Mouse (Mus musculus): Measurements from ENCODE around the gene Chid1.
"Not testable (repeated sequence)": the region's sequence is repeated elsewhere in the genome, so short reads cannot be mapped to it uniquely, and the experiment has no call there.

The Chid1 gene

DNA sequence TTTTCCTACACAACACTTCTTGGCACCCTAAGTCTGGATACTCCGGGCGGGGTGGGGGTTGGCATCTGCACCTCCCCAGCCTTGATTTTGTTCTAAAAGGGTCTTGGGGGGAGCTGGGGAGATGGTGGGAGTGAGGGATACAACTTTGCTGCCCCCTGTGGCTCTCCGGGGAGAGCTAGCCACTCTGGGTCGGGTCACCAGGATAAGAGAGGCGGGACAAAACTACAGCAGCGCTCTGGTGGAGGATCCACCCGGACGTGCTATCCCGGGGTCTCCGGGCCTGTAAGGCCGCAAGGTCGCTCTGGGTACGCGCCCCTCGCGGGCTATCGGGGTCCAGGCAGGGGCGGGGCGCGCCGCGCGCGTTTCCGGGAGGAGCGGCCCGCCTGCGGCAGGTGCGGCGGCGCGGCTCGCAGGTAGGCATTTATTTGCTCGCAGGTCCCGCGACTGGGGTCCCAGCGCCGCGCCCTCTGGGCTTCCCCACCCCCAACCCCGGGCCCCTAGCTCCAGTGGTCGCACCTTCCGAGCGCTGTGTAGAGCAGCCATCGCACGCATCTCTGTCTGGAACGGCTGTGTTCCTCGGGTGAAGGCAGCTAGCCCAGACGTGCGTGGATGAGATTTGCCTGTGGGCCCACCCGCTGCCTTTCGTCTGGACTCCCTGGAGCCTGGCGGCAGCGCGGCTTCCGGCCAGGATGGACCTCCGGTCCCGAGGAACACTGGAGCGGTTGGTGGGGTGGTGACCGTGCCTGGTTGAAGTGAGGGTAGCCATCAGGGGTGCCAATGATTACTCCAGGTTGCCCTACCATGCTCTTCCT is 77.9 kb downstream of the Chid1 start:
- DNase-seq (ENCODE audit: low spot score in 2 of 2), result no peak

DNA sequence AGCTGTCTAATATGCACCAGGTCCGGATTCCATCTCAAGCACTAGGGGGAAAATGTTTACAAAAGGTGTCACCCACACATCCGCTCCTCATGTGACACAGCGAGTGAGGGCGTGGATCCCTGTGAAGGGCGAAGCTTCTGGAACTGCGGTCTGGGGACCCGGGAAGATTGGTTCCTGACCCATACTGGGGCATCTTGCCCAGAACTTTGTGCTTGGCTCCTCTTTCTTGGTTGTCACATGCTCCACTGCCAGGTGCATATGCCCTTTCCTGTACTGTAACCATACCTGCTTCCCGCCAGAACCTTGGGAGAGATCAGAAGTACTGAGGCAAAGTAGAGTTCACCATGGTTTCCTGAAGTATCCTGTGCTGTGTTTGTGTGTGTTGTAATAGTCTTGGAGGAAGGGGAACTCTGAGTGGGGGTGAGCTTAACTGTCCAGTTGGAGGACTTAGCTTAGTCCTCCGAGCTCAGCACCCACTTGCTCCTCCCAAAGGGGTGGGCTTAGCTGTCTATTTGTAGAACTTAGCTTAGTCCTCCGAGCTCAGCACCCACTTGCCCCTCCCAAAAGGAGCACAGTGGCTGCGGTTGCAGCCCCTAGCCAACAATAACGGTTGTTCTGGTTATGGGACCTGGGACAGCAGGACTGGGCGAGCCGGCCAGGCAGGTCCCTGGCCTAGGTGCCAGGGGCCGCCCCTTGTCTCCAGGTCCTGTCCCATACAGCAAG is 79.1 kb downstream of the Chid1 start, which contains the start of gene Cracr2b:
Cracr2b (plus strand) TSS at position 704 of the 723 bp plus-strand sequence.
- DNase-seq (ENCODE audit: low spot score in 2 of 2), result peak in 1 of 2 experiments; percentile 44

- no peak for DNase-seq (ENCODE audit: low spot score in 2 of 2)
Observed at GRCm38 (mm10) chr7:141460001-141460390, 79.7 kb downstream of the Chid1 start.

- DNase-seq (ENCODE audit: low spot score in 2 of 2), result no peak
Observed at GRCm38 (mm10) chr7:141459301-141459711, 80.4 kb downstream of the Chid1 start.

- no peak for DNase-seq (ENCODE audit: low spot score in 2 of 2)
Observed at GRCm38 (mm10) chr7:141458661-141459060, 81.0 kb downstream of the Chid1 start.

GRCm38 (mm10) chr7:141457986-141458660 is 81.5 kb downstream of the Chid1 start:
- no peak for DNase-seq (ENCODE audit: low spot score in 2 of 2)

DNA sequence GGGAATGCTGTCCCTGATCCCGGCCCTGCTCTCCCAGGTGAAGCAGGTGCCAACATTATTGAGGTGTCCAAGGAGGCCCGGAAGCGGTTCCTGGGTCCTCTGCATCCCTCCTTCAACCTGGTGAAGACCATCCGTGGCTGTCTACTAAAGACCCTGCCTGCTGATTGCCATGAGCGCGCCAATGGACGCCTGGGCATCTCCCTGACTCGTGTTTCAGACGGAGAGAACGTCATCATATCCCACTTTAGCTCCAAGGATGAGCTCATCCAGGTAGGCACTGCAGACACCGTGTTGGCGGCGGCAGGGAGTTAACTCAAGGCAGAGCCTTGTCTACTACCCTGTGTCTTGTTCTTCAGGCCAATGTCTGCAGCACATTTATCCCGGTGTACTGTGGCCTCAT is 82.4 kb downstream of the Chid1 start:
- DNase-seq (ENCODE audit: low spot score in 2 of 2), result no peak

DNA sequence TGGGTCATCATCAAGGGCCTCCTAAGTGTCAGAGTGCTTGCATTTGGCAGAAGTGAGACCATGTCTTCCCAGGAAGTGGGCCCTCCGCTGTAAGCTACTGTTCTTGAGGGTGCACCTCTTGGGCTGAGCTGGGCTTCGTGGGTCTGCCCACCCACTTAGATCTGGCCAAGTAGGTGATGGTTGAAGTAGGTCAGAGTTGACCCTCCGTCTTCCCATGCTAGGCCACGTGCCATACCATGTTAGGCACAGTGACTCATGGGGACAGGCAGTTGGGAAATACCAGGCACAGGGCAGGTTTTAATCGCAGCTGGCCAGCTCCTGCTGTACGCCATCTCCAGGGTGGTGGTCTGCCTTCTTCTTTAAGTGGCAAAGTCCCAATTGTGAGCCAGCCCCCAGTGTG is 82.9 kb downstream of the Chid1 start:
- peak in 1 of 2 experiments; percentile 78 for DNase-seq (ENCODE audit: low spot score in 2 of 2)

DNA sequence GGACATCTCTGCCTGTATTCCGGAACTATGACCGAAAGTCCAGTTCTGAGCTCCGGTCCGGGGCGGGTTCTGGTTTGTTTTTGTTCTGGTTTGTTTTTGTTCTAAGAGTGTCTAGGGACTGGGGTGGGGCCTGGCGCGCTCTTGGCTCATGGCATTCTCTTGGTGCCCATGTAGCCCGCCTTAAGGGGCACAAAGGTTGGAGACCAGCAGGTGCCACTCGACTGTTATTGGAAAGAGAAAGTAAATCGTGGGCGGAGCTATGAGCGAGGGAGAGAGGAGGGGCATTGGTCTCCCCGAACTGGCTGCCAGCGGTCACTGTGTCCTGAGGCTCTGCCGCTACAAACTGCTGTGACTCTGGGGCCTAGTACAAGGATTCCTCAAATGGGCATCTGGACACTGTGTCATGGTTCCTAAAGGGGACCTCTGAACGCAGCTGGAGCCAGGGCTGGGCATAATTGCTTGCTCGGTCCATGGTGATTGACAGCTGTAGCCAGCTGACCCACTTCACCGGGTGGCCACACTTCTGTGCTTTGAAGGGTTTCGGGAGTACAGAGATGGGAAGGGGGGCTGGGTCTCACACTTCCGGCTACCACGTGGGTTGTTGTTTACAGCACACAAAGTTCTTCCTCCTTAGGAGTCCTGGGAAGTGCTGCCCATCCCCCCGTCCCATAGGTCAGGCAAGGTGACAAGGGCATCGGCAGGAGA is 83.9 kb downstream of the Chid1 start:
- peak in 1 of 2 experiments; percentile 82 for DNase-seq (ENCODE audit: low spot score in 2 of 2)

- DNase-seq (ENCODE audit: low spot score in 2 of 2), result peak; percentile 92 to 97
Observed at GRCm38 (mm10) chr7:141454967-141455551, 84.6 kb downstream of the Chid1 start, which contains the start of gene Pnpla2. Pnpla2 (plus strand) TSS chr7:141455198.

GRCm38 (mm10) chr7:141453636-141454035 is 86.0 kb downstream of the Chid1 start:
- DNase-seq (ENCODE audit: low spot score in 2 of 2), result no peak

- DNase-seq (ENCODE audit: low spot score in 2 of 2), result no peak
Observed at GRCm38 (mm10) chr7:141451928-141452327, 87.7 kb downstream of the Chid1 start.

GRCm38 (mm10) chr7:141447110-141447991 is 92.3 kb downstream of the Chid1 start, which contains the start of gene Rplp2:
Rplp2 (plus strand) TSS chr7:141447370.
- DNase-seq (ENCODE audit: low spot score in 2 of 2), result peak; percentile 90 to 94

DNA sequence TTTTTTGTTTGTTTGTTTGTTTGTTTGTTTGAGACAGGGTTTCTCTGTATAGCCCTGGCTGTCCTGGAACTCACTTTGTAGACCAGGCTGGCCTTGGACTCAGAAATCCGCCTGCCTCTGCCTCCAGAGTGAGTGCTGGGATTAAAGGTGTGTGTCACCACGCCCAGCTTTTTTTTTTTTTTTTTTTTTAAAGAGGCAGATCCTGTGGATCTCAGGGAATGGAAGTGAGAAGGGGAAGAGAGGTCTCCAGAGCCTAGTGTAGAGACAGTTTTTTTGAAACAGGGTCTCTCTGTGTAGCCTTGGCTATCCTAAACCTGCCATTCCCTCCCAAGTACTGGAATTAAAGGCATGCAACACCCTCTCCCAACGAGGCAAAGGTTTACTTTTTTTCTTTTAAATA is 93.3 kb downstream of the Chid1 start:
- not testable (repeated sequence) for DNase-seq (ENCODE audit: low spot score in 2 of 2)

GRCm38 (mm10) chr7:141443828-141444237 is 95.8 kb downstream of the Chid1 start, which contains the start of gene Pidd1:
Pidd1 (minus strand) TSS chr7:141444025.
- peak in 1 of 2 experiments; percentile 69 for DNase-seq (ENCODE audit: low spot score in 2 of 2)

Measured in urinary bladder, postnatal 36 days (tissue).